Comparison of ENCODE assay signal across 12 mouse cellular contexts in the genomic region with DNA sequence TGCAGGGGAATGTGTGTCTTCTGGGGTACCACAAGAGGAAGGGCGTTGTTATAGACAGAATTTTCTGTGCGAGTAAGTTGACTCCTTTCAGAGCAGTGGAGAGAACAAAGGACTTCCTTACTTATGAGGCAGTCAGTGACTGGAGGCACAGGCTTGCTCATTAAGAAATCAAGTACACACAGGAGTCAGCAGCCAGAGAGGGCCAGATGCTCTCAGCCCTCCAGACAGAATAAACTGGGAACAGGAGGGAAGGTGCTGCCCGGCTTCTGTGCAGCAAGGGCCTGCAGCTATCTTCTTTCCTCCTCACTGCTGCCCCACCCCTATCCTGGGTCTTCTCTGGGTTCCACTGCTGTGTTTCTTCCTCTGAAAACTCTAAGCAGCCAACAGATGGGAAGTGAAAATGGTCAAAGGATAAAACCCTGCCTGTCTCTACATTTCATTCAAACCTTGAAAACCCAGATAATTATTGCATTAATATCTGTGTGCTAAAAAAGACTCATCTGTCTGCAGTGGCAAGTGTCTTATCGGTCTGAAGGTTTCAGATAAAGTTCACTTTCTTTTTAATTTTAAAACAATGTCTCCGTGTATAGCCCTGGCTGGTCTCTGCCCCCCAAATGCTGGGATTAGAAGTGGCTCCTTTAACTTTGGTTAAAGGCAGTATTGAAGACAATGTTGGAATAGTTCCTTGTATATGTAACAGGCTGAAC. TPM values are rescaled to one million over a fixed set of nuclear protein-coding genes. Genes with fewer than 3 reads are reported as not detected.
DNase-seq lines count a peak whose midpoint lies in the region; ATAC-seq and TF ChIP-seq lines count a peak whose summit lies in the region.
"Had no signal": no experiment of that assay in that cellular context is flagged by ENCODE, and none has a peak within 500 bp of the region (broad histone marks: within the 10 kb centered on the region; RNA-seq: fewer than 3 reads in every experiment).

No protein-coding gene starts in this region.

- DNase-seq in heart, adult 8-10 months (ENCODE audit: low spot score) = no peak
- DNase-seq in midbrain, postnatal 0 days (ENCODE audit: low spot score) = no peak
- DNase-seq in left cerebral cortex, adult 18-20 months (ENCODE audit: low spot score in 2 of 2) = no peak
- DNase-seq in right cerebral cortex, postnatal 10 days (ENCODE audit: low spot score in 2 of 2) = no peak
- no peak for DNase-seq in spleen, postnatal 10 days (ENCODE audit: low spot score in 2 of 2)
- DNase-seq: retina, postnatal 1 day; thymus, postnatal 4 days had no signal

- H3K4me2 ChIP-seq in heart, embryonic 14.5 days (ENCODE audit: low read length) = no peak overlapping the region
- no peak overlapping the region for H3K4me2 ChIP-seq in embryonic facial prominence, embryonic 12.5 days (replicated peaks)
- H3K4me2 ChIP-seq in hindbrain, embryonic 15.5 days = no peak overlapping the region
- no peak overlapping the region for H3K4me2 ChIP-seq in midbrain, postnatal 0 days (ENCODE audit: low read depth, low read length, poor library complexity, severe bottlenecking)

- 62% methylated on average over 5 of the region's 5 CpGs for WGBS in heart, embryonic 14.5 days
- 44% methylated on average over 5 of the region's 5 CpGs for WGBS in embryonic facial prominence, embryonic 12.5 days
- 58% methylated on average over 5 of the region's 5 CpGs for WGBS in hindbrain, embryonic 15.5 days
- WGBS in midbrain, postnatal 0 days = 46% methylated on average over 5 of the region's 5 CpGs

- no peak overlapping the region for H3K27ac ChIP-seq in heart, embryonic 14.5 days (replicated peaks in 1 of 2; ENCODE audit: control insufficient read depth in 1 of 2, insufficient read depth in 1 of 2, low read depth in 2 of 2, low read length in 2 of 2)
- H3K27ac ChIP-seq in embryonic facial prominence, embryonic 12.5 days = peak overlapping the region; percentile 59
- peak overlapping the region; percentile 63 for H3K27ac ChIP-seq in hindbrain, embryonic 15.5 days (replicated peaks)
- H3K27ac ChIP-seq in midbrain, postnatal 0 days (ENCODE audit: low read depth, low read length) = 0 out of 2 replicates have a peak overlapping the region, but pooled peaks have one; percentile 3

- H3K4me3 ChIP-seq in heart, embryonic 14.5 days (ENCODE audit: control insufficient read depth in 1 of 2, insufficient read depth in 1 of 2, low read depth in 1 of 2, low read length in 2 of 2) = no peak overlapping the region
- H3K4me3 ChIP-seq in embryonic facial prominence, embryonic 12.5 days = no peak overlapping the region
- no peak overlapping the region for H3K4me3 ChIP-seq in hindbrain, embryonic 15.5 days
- no peak overlapping the region for H3K4me3 ChIP-seq in midbrain, postnatal 0 days (ENCODE audit: low read depth, low read length)

- H3K9me3 ChIP-seq in heart, embryonic 14.5 days (ENCODE audit: control insufficient read depth, low read length) = no peaks in the 10 kb centered on the region
- H3K9me3 ChIP-seq in embryonic facial prominence, embryonic 12.5 days = no peaks in the 10 kb centered on the region
- no peaks in the 10 kb centered on the region for H3K9me3 ChIP-seq in hindbrain, embryonic 15.5 days
- H3K9me3 ChIP-seq in midbrain, postnatal 0 days (ENCODE audit: low read length) = no peaks in the 10 kb centered on the region

- no peaks in the 10 kb centered on the region for H3K4me1 ChIP-seq in heart, embryonic 14.5 days (ENCODE audit: control insufficient read depth in 2 of 2, insufficient read depth in 2 of 2, low read length in 2 of 2)
- H3K4me1 ChIP-seq in embryonic facial prominence, embryonic 12.5 days = peaks cover 12% of the 10 kb centered on the region
- peaks cover 7% of the 10 kb centered on the region; the same call in 1 of the 2 replicates for H3K4me1 ChIP-seq in hindbrain, embryonic 15.5 days (replicated peaks)
- no peaks in the 10 kb centered on the region for H3K4me1 ChIP-seq in midbrain, postnatal 0 days (ENCODE audit: insufficient read depth, low read length)

- 0 out of 2 replicates have a peak overlapping the region, but pooled peaks have one; percentile 16 for H3K9ac ChIP-seq in heart, embryonic 14.5 days (ENCODE audit: low read length)
- no peak overlapping the region for H3K9ac ChIP-seq in embryonic facial prominence, embryonic 12.5 days
- H3K9ac ChIP-seq in hindbrain, embryonic 15.5 days = no peak overlapping the region
- H3K9ac ChIP-seq in midbrain, postnatal 0 days (replicated peaks; ENCODE audit: low read length, poor library complexity, severe bottlenecking) = no peak overlapping the region

- peaks cover 30% of the 10 kb centered on the region for H3K36me3 ChIP-seq in heart, embryonic 14.5 days (ENCODE audit: control insufficient read depth, insufficient read depth, low read length)
- peaks cover 19% of the 10 kb centered on the region for H3K36me3 ChIP-seq in embryonic facial prominence, embryonic 12.5 days
- H3K36me3 ChIP-seq in hindbrain, embryonic 15.5 days = peaks cover 8% of the 10 kb centered on the region
- peaks cover 4% of the 10 kb centered on the region for H3K36me3 ChIP-seq in midbrain, postnatal 0 days (ENCODE audit: insufficient read depth, low read length)

- TF ChIP-seq CTCF in midbrain, postnatal 0 days (IDR thresholded peaks at IDR 0.05) = no peak

- no peak for ATAC-seq in heart, embryonic 14.5 days (ENCODE audit: insufficient number of reproducible peaks, insufficient read depth, low FRiP score, low read depth)
- ATAC-seq in embryonic facial prominence, embryonic 12.5 days (ENCODE audit: insufficient number of reproducible peaks, insufficient read depth, low FRiP score, low TSS enrichment) = 0 out of 2 replicates have a peak, but pooled peaks have one; percentile 47
- peak; percentile 75; the same call in 1 of the 2 replicates for ATAC-seq in hindbrain, embryonic 15.5 days (ENCODE audit: low FRiP score, low read depth)
- ATAC-seq in midbrain, postnatal 0 days (ENCODE audit: low FRiP score) = no peak

- H3K27me3 ChIP-seq in heart, embryonic 14.5 days (ENCODE audit: control insufficient read depth, insufficient read depth, low read length) = no peaks in the 10 kb centered on the region
- H3K27me3 ChIP-seq in embryonic facial prominence, embryonic 12.5 days = no peaks in the 10 kb centered on the region
- H3K27me3 ChIP-seq in hindbrain, embryonic 15.5 days = no peaks in the 10 kb centered on the region
- H3K27me3 ChIP-seq in midbrain, postnatal 0 days (ENCODE audit: insufficient read depth, low read length) = no peaks in the 10 kb centered on the region
- H3K27me3 ChIP-seq: CH12.LX had no signal

RNA-seq across cellular contexts. Expression of gene Kctd4, which starts 53.9 kb away (rescaled TPM):
- polyA plus RNA-seq in heart, embryonic 14.5 days (2014; fragmentation: Nextera tagmentation; extraction: Ambion mirVana) = 0.47 and 0.59 TPM in 2 replicates
- not detected for total RNA-seq in heart, adult 8-10 months (2022)
- polyA plus RNA-seq in embryonic facial prominence, embryonic 12.5 days (2016; fragmentation: Nextera tagmentation; extraction: Ambion mirVana) = 0.64 and 0.95 TPM in 2 replicates
- polyA plus RNA-seq in hindbrain, embryonic 15.5 days (2015; fragmentation: Nextera tagmentation; extraction: Ambion mirVana) = 5.8 and 6.4 TPM in 2 replicates
- 9.4 and 11.8 TPM in 2 replicates for total RNA-seq in midbrain, postnatal 0 days (2014; rRNA removed)
- 8.8 and 9.6 TPM in 2 replicates for polyA plus RNA-seq in midbrain, postnatal 0 days (2015; fragmentation: Nextera tagmentation; extraction: Ambion mirVana)
- total RNA-seq in left cerebral cortex, adult 18-20 months (2021) = 10 to 100 TPM; 20.4 to 21.4 TPM
- total RNA-seq: adrenal gland, adult 18-20 months; CH12.LX had no signal

RNA-seq across cellular contexts. Expression of gene Tpt1, which starts 56.1 kb away (rescaled TPM):
- 1,091 and 1,152 TPM in 2 replicates for polyA plus RNA-seq in heart, embryonic 14.5 days (2014; fragmentation: Nextera tagmentation; extraction: Ambion mirVana)
- total RNA-seq in heart, adult 8-10 months (2022) = 1,000 to 10,000 TPM; 2,668 to 3,319 (median 3,029) TPM
- polyA plus RNA-seq in embryonic facial prominence, embryonic 12.5 days (2016; fragmentation: Nextera tagmentation; extraction: Ambion mirVana) = 956 and 977 TPM in 2 replicates
- 665 and 758 TPM in 2 replicates for polyA plus RNA-seq in hindbrain, embryonic 15.5 days (2015; fragmentation: Nextera tagmentation; extraction: Ambion mirVana)
- 555 and 595 TPM in 2 replicates for total RNA-seq in midbrain, postnatal 0 days (2014; rRNA removed)
- polyA plus RNA-seq in midbrain, postnatal 0 days (2015; fragmentation: Nextera tagmentation; extraction: Ambion mirVana) = 612 and 651 TPM in 2 replicates
- 1,000 to 10,000 TPM in 1 of 2 experiments, 100 to 1,000 TPM in 1; 988 to 1,071 TPM for total RNA-seq in left cerebral cortex, adult 18-20 months (2021)

Comparison
In these comparisons a context has a peak if more than half of its experiments do, and no peak if none do; other contexts are left out.
1. ATAC-seq: peak in embryonic facial prominence, embryonic 12.5 days (single experiment) and hindbrain, embryonic 15.5 days (single experiment); none in heart, embryonic 14.5 days (single experiment) and midbrain, postnatal 0 days (single experiment).
2. H3K27ac ChIP-seq: peak in embryonic facial prominence, embryonic 12.5 days (single experiment), hindbrain, embryonic 15.5 days (single experiment) and midbrain, postnatal 0 days (single experiment); none in heart, embryonic 14.5 days (0 of 2).